Mouse (Mus musculus): ENCODE measurements around the gene Adk. TPM values are rescaled to one million over a fixed set of nuclear protein-coding genes. Genes with fewer than 3 reads are reported as not detected.

The Adk gene
- polyA plus RNA-seq, 1 experiment from 2014 or later = 131 TPM

- 75% methylated on average over 7 of the region's 7 CpGs for WGBS
- Histone ChIP-seq H3K4me2 (ENCODE audit: low read depth, low read length) (no peak overlapping the region), H3K4me3 (ENCODE audit: low read depth, low read length) (no peak overlapping the region), H3K9ac (ENCODE audit: low read depth, low read length) (no peak overlapping the region), H3K9me3 (ENCODE audit: control insufficient read depth, low read length) (no peaks in the 10 kb centered on the region), H3K36me3 (ENCODE audit: control insufficient read depth, insufficient read depth, low read length) (no peaks in the 10 kb centered on the region), H3K27ac (replicated peaks; ENCODE audit: low read depth, low read length) (no peak overlapping the region), H3K27me3 (replicated peaks; ENCODE audit: control insufficient read depth, insufficient read depth, low read length) (no peaks in the 10 kb centered on the region), H3K4me1 (ENCODE audit: control insufficient read depth, insufficient read depth, low read length) (no peaks in the 10 kb centered on the region)
- ATAC-seq (ENCODE audit: low read depth) (no peak), DNase-seq (ENCODE audit: low spot score) (peak; percentile 9)
Observed at GRCm38 (mm10) chr14:21410769-21411477, 358.5 kb downstream of the Adk start.

- Histone ChIP-seq H3K4me3 (ENCODE audit: low read depth, low read length) (no peak overlapping the region), H3K9me3 (ENCODE audit: control insufficient read depth, low read length) (no peaks in the 10 kb centered on the region), H3K9ac (ENCODE audit: low read depth, low read length) (no peak overlapping the region), H3K4me1 (ENCODE audit: control insufficient read depth, insufficient read depth, low read length) (no peaks in the 10 kb centered on the region), H3K4me2 (ENCODE audit: low read depth, low read length) (no peak overlapping the region), H3K27ac (replicated peaks; ENCODE audit: low read depth, low read length) (no peak overlapping the region), H3K36me3 (ENCODE audit: control insufficient read depth, insufficient read depth, low read length) (no peaks in the 10 kb centered on the region), H3K27me3 (replicated peaks; ENCODE audit: control insufficient read depth, insufficient read depth, low read length) (no peaks in the 10 kb centered on the region)
- 93% methylated on average over 6 of the region's 6 CpGs for WGBS
- DNase-seq (ENCODE audit: low spot score) (no peak), ATAC-seq (ENCODE audit: low read depth) (no peak)
Observed at GRCm38 (mm10) chr14:21411524-21411923, 359.1 kb downstream of the Adk start.

GRCm38 (mm10) chr14:21418332-21418731 is 366.0 kb downstream of the Adk start:
- H3K9me3 ChIP-seq (ENCODE audit: control insufficient read depth, low read length) = no peaks in the 10 kb centered on the region
- WGBS = 71% methylated on average over 7 of the region's 7 CpGs
- H3K4me1 ChIP-seq (ENCODE audit: control insufficient read depth, insufficient read depth, low read length) = no peaks in the 10 kb centered on the region
- H3K4me3 ChIP-seq (ENCODE audit: low read depth, low read length) = no peak overlapping the region
- no peaks in the 10 kb centered on the region for H3K36me3 ChIP-seq (ENCODE audit: control insufficient read depth, insufficient read depth, low read length)
- H3K9ac ChIP-seq (ENCODE audit: low read depth, low read length) = no peak overlapping the region
- DNase-seq (ENCODE audit: low spot score) (no peak), ATAC-seq (ENCODE audit: low read depth) (no peak)
- H3K4me2 ChIP-seq (ENCODE audit: low read depth, low read length) = no peak overlapping the region
- no peaks in the 10 kb centered on the region for H3K27me3 ChIP-seq (replicated peaks; ENCODE audit: control insufficient read depth, insufficient read depth, low read length)
- H3K27ac ChIP-seq (replicated peaks; ENCODE audit: low read depth, low read length) = no peak overlapping the region

GRCm38 (mm10) chr14:21427369-21427768 is 375.0 kb downstream of the Adk start:
- H3K9me3 ChIP-seq (ENCODE audit: control insufficient read depth, low read length) = no peaks in the 10 kb centered on the region
- H3K27ac ChIP-seq (replicated peaks; ENCODE audit: low read depth, low read length) = no peak overlapping the region
- WGBS = 80% methylated on average over 7 of the region's 7 CpGs
- H3K9ac ChIP-seq (ENCODE audit: low read depth, low read length) = no peak overlapping the region
- no peaks in the 10 kb centered on the region for H3K27me3 ChIP-seq (replicated peaks; ENCODE audit: control insufficient read depth, insufficient read depth, low read length)
- no peak overlapping the region for H3K4me2 ChIP-seq (ENCODE audit: low read depth, low read length)
- no peak overlapping the region for H3K4me3 ChIP-seq (ENCODE audit: low read depth, low read length)
- DNase-seq (ENCODE audit: low spot score) (no peak), ATAC-seq (ENCODE audit: low read depth) (no peak)
- H3K36me3 ChIP-seq (ENCODE audit: control insufficient read depth, insufficient read depth, low read length) = no peaks in the 10 kb centered on the region
- no peaks in the 10 kb centered on the region for H3K4me1 ChIP-seq (ENCODE audit: control insufficient read depth, insufficient read depth, low read length)

- ATAC-seq (ENCODE audit: low read depth) (no peak), DNase-seq (ENCODE audit: low spot score) (no peak)
- H3K4me1 ChIP-seq (ENCODE audit: control insufficient read depth, insufficient read depth, low read length) = 0 out of 2 replicates have a peak, but pooled peaks cover 7% of the 10 kb centered on the region
Observed at GRCm38 (mm10) chr14:21433415-21433814, 381.0 kb downstream of the Adk start.

GRCm38 (mm10) chr14:21433995-21434394 is 381.6 kb downstream of the Adk start:
- peak; percentile 88 for DNase-seq (ENCODE audit: low spot score)

More at GRCm38 (mm10) chr14:21433415-21433814, 381.0 kb downstream of the Adk start:
- no peak overlapping the region for H3K4me2 ChIP-seq (ENCODE audit: low read depth, low read length)
- H3K9ac ChIP-seq (ENCODE audit: low read depth, low read length) = no peak overlapping the region
- H3K27me3 ChIP-seq (replicated peaks; ENCODE audit: control insufficient read depth, insufficient read depth, low read length) = no peaks in the 10 kb centered on the region
- no peak overlapping the region for H3K27ac ChIP-seq (replicated peaks; ENCODE audit: low read depth, low read length)
- 80% methylated on average over 4 of the region's 4 CpGs for WGBS
- no peaks in the 10 kb centered on the region for H3K9me3 ChIP-seq (ENCODE audit: control insufficient read depth, low read length)
- no peak overlapping the region for H3K4me3 ChIP-seq (ENCODE audit: low read depth, low read length)
- H3K36me3 ChIP-seq (ENCODE audit: control insufficient read depth, insufficient read depth, low read length) = no peaks in the 10 kb centered on the region

GRCm38 (mm10) chr14:21434686-21435085 is 382.3 kb downstream of the Adk start:
- Histone ChIP-seq H3K27me3 (replicated peaks; ENCODE audit: control insufficient read depth, insufficient read depth, low read length) (no peaks in the 10 kb centered on the region), H3K36me3 (ENCODE audit: control insufficient read depth, insufficient read depth, low read length) (no peaks in the 10 kb centered on the region), H3K4me3 (ENCODE audit: low read depth, low read length) (no peak overlapping the region), H3K4me1 (ENCODE audit: control insufficient read depth, insufficient read depth, low read length) (peaks cover 13% of the 10 kb centered on the region), H3K9me3 (ENCODE audit: control insufficient read depth, low read length) (no peaks in the 10 kb centered on the region), H3K9ac (ENCODE audit: low read depth, low read length) (no peak overlapping the region), H3K4me2 (ENCODE audit: low read depth, low read length) (no peak overlapping the region), H3K27ac (replicated peaks; ENCODE audit: low read depth, low read length) (peak overlapping the region; percentile 53; the same call in 1 of the 2 replicates)
- ATAC-seq (ENCODE audit: low read depth) (no peak), DNase-seq (ENCODE audit: low spot score) (no peak)
- 39% methylated on average over 9 of the region's 9 CpGs for WGBS

More at GRCm38 (mm10) chr14:21433995-21434394, 381.6 kb downstream of the Adk start:
- 0 out of 2 replicates have a peak overlapping the region, but pooled peaks have one; percentile 28 for H3K27ac ChIP-seq (replicated peaks; ENCODE audit: low read depth, low read length)
- H3K4me2 ChIP-seq (ENCODE audit: low read depth, low read length) = no peak overlapping the region
- H3K4me1 ChIP-seq (ENCODE audit: control insufficient read depth, insufficient read depth, low read length) = 0 out of 2 replicates have a peak, but pooled peaks cover 7% of the 10 kb centered on the region
- H3K27me3 ChIP-seq (replicated peaks; ENCODE audit: control insufficient read depth, insufficient read depth, low read length) = no peaks in the 10 kb centered on the region
- no peak overlapping the region for H3K4me3 ChIP-seq (ENCODE audit: low read depth, low read length)
- H3K9me3 ChIP-seq (ENCODE audit: control insufficient read depth, low read length) = no peaks in the 10 kb centered on the region
- H3K9ac ChIP-seq (ENCODE audit: low read depth, low read length) = no peak overlapping the region
- no peaks in the 10 kb centered on the region for H3K36me3 ChIP-seq (ENCODE audit: control insufficient read depth, insufficient read depth, low read length)
- peak; percentile 47; the same call in 1 of the 2 replicates for ATAC-seq (ENCODE audit: low read depth)
- 46% methylated on average over 5 of the region's 5 CpGs for WGBS

- peak; percentile 83 for DNase-seq (ENCODE audit: low spot score)
- 21% methylated on average over 4 of the region's 4 CpGs for WGBS
Observed at GRCm38 (mm10) chr14:21439785-21440184, 387.4 kb downstream of the Adk start.

GRCm38 (mm10) chr14:21440526-21440925 is 388.2 kb downstream of the Adk start:
- H3K27ac ChIP-seq (replicated peaks; ENCODE audit: low read depth, low read length) = peak overlapping the region; percentile 34; the same call in 1 of the 2 replicates
- DNase-seq (ENCODE audit: low spot score) = peak; percentile 75
- H3K4me2 ChIP-seq (ENCODE audit: low read depth, low read length) = no peak overlapping the region
- 65% methylated on average over 2 of the region's 2 CpGs for WGBS
- H3K9me3 ChIP-seq (ENCODE audit: control insufficient read depth, low read length) = no peaks in the 10 kb centered on the region
- H3K4me1 ChIP-seq (ENCODE audit: control insufficient read depth, insufficient read depth, low read length) = peaks cover 38% of the 10 kb centered on the region
- H3K9ac ChIP-seq (ENCODE audit: low read depth, low read length) = no peak overlapping the region
- no peaks in the 10 kb centered on the region for H3K27me3 ChIP-seq (replicated peaks; ENCODE audit: control insufficient read depth, insufficient read depth, low read length)
- ATAC-seq (ENCODE audit: low read depth) = no peak
- H3K36me3 ChIP-seq (ENCODE audit: control insufficient read depth, insufficient read depth, low read length) = no peaks in the 10 kb centered on the region
- H3K4me3 ChIP-seq (ENCODE audit: low read depth, low read length) = no peak overlapping the region

More at GRCm38 (mm10) chr14:21439785-21440184, 387.4 kb downstream of the Adk start:
- Histone ChIP-seq H3K9ac (ENCODE audit: low read depth, low read length) (no peak overlapping the region), H3K4me3 (ENCODE audit: low read depth, low read length) (no peak overlapping the region), H3K4me2 (ENCODE audit: low read depth, low read length) (no peak overlapping the region), H3K4me1 (ENCODE audit: control insufficient read depth, insufficient read depth, low read length) (peaks cover 42% of the 10 kb centered on the region), H3K9me3 (ENCODE audit: control insufficient read depth, low read length) (no peaks in the 10 kb centered on the region), H3K36me3 (ENCODE audit: control insufficient read depth, insufficient read depth, low read length) (no peaks in the 10 kb centered on the region), H3K27ac (replicated peaks; ENCODE audit: low read depth, low read length) (peak overlapping the region; percentile 34; the same call in 1 of the 2 replicates), H3K27me3 (replicated peaks; ENCODE audit: control insufficient read depth, insufficient read depth, low read length) (no peaks in the 10 kb centered on the region)
- peak; percentile 81 for ATAC-seq (ENCODE audit: low read depth)

All from embryonic facial prominence, embryonic 14.5 days (tissue).